ENCODE assay signal across 10 mouse cellular contexts in the genomic region with DNA sequence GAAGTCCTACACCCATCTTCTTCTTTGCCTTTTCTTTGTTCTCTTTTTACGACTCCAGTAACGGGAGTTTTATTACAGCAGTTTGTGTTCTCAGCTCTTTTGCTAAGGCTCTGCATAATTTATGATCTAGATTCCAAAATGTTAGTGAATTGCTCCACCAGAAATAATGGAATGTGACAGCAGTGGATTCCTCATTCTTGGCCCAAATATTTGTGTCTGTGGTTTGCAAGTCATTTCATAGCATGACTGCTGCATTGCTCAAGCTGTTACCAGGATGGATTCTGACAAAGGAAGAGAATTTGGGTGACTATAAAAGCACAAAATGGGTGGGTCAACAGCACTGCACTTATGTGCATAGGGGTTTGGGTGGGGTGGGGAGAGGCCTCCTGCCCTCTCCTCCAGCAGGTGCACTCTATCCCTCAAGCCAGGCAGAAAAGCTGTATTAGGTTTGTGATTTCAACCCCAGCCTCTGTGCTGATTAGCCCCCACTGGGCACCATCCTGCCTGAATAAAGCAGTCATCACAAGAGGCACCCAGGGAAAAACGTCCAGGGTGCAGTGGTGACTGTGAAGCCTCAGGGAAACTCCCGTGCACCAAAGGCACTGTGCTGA.
DNase-seq lines count a peak whose midpoint lies in the region; ATAC-seq lines count a peak whose summit lies in the region.
"Had no signal": no experiment of that assay in that cellular context is flagged by ENCODE, and none has a peak within 500 bp of the region (broad histone marks: within the 10 kb centered on the region; RNA-seq: fewer than 3 reads in every experiment).

No protein-coding gene starts in this region.

- H3K36me3 ChIP-seq in hindbrain, embryonic 12.5 days = no peaks in the 10 kb centered on the region
- H3K36me3 ChIP-seq: heart, embryonic 15.5 days had no signal

- H3K4me1 ChIP-seq in hindbrain, embryonic 12.5 days = peaks cover 71% of the 10 kb centered on the region

- no peak for ATAC-seq in hindbrain, embryonic 12.5 days (ENCODE audit: low FRiP score)

- no peak overlapping the region for H3K4me3 ChIP-seq in hindbrain, embryonic 12.5 days
- H3K4me3 ChIP-seq: heart, embryonic 15.5 days had no signal

- intact Hi-C loops in heart, postnatal 10 days (cut with DNase I) = no loop called here

- peaks cover 5% of the 10 kb centered on the region; the same call in 1 of the 2 replicates for H3K27me3 ChIP-seq in hindbrain, embryonic 12.5 days

- H3K4me2 ChIP-seq in hindbrain, embryonic 12.5 days (replicated peaks) = no peak overlapping the region
- H3K4me2 ChIP-seq: heart, embryonic 15.5 days; lung, embryonic 14.5 days had no signal

- peak; percentile 53 for DNase-seq in cerebellum, adult 9-11 months
- DNase-seq in cerebellum, adult 11-12 months = no peak
- DNase-seq in lung, postnatal 10 days = peak; percentile 28
- no peak for DNase-seq in lung, adult 18-20 months
- DNase-seq in skeletal muscle tissue, adult 2 months (ENCODE audit: low read depth, low spot score) = peak; percentile 39
- DNase-seq in heart, postnatal 10 days = no peak
- DNase-seq in frontal cortex, postnatal 25 days (ENCODE audit: low spot score in 2 of 2) = no peak

- no peak overlapping the region for H3K9ac ChIP-seq in hindbrain, embryonic 12.5 days
- H3K9ac ChIP-seq: heart, embryonic 15.5 days; lung, embryonic 14.5 days had no signal

- no peaks in the 10 kb centered on the region for H3K9me3 ChIP-seq in hindbrain, embryonic 12.5 days (replicated peaks)
- H3K9me3 ChIP-seq: heart, embryonic 15.5 days had no signal

- whole genome bisulfite sequencing in hindbrain, embryonic 12.5 days = 49% methylated on average over 4 of the region's 4 CpGs

- peak overlapping the region; percentile 45; the same call in 1 of the 2 replicates for H3K27ac ChIP-seq in hindbrain, embryonic 12.5 days

Comparison
In these comparisons a context has a peak if more than half of its experiments do, and no peak if none do; other contexts are left out.
1. DNase-seq: peak in cerebellum, adult 9-11 months (single experiment), lung, postnatal 10 days (single experiment) and skeletal muscle tissue, adult 2 months (single experiment); none in cerebellum, adult 11-12 months (single experiment), lung, adult 18-20 months (0 of 2), heart, postnatal 10 days (0 of 2) and frontal cortex, postnatal 25 days (0 of 2).